Comparison of ENCODE assay signal across 11 mouse cellular contexts in genomic region chr2:13794446-13794845, GRCm38 (mm10).
"Had no signal": no experiment of that assay in that cellular context is flagged by ENCODE, and none has a peak within 500 bp of the region (broad histone marks: within the 10 kb centered on the region; RNA-seq: fewer than 3 reads in every experiment).

No protein-coding gene starts in this region.

- H3K27ac ChIP-seq: liver, embryonic 12.5 days; liver, embryonic 14.5 days; midbrain, embryonic 12.5 days; neural tube, embryonic 13.5 days had no signal

- H3K9me3 ChIP-seq: liver, embryonic 12.5 days; midbrain, embryonic 12.5 days; neural tube, embryonic 13.5 days had no signal

- H3K4me3 ChIP-seq: myocyte had no signal

- ATAC-seq: liver, embryonic 12.5 days had no signal

- H3K4me1 ChIP-seq: liver, embryonic 12.5 days had no signal

- H3K36me3 ChIP-seq: liver, embryonic 12.5 days; midbrain, embryonic 12.5 days; neural tube, embryonic 13.5 days had no signal

- H3K9ac ChIP-seq: liver, embryonic 12.5 days; liver, embryonic 14.5 days had no signal

- DNase-seq: lung, embryonic 14.5 days; lung, postnatal 4 days; midbrain, embryonic 14.5 days; right cerebral cortex, postnatal 25 days; right cerebral cortex, postnatal 4 days; thymus, adult 18-20 months had no signal
